Mouse (Mus musculus): ENCODE results near the gene Angptl8.

Angptl8 gene

DNA sequence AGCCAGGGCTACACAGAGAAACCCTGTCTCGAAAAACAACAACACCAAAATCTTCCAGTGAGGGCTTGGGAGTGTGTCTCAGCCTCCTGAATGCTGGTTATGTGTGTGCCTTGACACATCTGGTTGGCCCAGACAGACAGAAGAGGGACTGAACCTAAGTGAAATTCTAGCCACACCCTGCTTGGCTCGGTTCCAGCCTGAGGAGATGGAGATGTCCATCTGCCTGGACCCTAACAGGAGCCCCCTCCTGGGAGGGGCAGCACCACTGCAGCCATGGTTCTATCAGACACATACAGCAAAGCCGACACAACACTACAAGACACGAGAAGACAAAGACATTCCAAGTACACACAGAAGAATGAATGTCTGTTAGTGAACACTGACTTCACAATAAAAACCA, 17.2 kb upstream of the Angptl8 start:
- DNase-seq, result no peak

GRCm38 (mm10) chr9:21818561-21818960, 16.7 kb upstream of the Angptl8 start:
- no peak for DNase-seq

- no peak for DNase-seq
These were observed 16.1 kb upstream of the Angptl8 start for GRCm38 (mm10) chr9:21819181-21819729.

- DNase-seq, result no peak
These were observed 15.1 kb upstream of the Angptl8 start for GRCm38 (mm10) chr9:21820183-21820582.

DNA sequence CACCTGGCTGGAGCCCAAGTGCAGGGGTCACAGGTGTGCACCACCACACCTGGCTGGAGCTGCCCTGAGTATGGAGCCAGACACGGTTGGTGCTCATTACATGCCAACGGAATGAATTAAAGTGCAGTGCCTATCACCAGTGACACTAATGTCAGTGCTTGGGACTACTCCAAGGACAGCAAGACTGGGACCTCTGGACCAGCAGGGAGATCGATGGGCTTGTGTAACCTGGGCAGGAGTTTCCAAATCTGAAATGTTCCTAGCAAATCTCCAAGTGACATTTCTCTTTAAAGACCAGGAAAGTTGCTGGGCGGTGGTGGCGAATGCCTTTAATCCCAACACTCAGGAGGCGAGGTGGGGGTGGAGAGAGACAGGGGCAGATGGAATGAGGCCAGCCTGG, 12.6 kb upstream of the Angptl8 start:
- no peak for DNase-seq

DNA sequence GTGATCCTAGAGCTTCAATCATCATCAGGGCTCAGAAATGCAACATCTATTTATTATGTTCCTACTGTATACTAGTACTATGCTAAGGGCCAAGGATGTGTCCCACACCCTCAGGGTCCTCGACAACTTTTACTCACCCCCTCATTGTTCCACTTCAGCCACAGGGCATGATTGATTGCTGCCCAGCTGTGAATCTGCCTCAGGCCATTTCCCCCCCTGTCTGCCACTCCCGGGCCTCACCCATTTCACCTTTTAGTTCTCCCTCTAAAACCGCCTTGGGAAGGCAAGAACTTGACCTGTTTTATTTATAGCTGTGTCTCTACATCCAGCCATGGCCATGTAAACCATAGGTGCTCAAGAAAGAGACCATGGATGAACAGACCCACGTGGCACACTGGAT, 11.4 kb upstream of the Angptl8 start:
- DNase-seq, result no peak

DNA sequence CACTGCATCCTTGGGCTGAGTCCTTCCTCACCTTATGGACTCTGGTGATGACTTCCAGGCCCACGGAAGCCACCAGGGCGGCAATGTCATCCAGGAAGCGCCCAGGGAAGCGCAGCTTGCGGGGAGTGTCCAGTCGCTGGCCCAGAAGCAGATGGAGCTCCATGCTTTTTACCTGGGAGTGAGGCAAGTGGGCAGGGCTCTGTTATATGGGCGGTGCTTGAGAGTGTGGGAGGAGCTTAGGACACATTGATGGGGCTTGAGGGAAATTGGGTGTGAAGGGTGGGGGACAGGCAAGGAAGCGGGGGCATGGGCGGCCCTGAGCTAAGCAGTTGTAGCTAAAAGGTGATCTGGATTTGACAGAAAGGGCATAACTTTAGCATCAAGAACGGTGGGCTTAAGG, 10.9 kb upstream of the Angptl8 start:
- DNase-seq, result no peak

DNA sequence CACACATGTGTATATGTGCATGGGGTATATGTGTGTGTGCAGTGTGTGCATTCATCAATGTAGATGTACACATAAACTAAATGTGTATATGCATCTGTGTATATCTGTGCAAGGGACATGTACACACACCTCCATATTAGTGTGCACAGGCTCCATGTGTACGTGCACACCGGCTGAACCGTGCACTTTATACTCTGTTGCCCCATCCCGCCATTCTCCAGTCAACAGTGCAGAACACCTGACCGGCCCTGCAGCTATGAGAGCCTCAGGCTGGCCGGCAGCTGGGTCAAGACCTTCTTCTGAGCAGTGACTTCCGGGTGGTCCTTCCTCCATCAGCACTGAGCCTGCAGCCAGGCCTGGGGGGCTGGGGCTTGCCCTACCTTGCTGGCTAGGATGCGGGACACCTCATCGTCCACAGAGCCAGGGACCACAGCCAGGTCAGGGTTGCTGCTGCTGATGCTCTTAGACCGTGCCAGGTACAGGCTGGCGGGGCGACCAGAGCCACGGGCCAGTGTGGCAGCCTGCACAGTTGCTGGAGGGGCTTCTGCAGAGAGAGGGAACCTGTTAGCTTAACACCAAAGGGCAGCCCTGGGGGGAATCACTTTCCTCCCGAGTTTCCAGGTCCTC, 5.4 kb upstream of the Angptl8 start:
- DNase-seq, result no peak

DNA sequence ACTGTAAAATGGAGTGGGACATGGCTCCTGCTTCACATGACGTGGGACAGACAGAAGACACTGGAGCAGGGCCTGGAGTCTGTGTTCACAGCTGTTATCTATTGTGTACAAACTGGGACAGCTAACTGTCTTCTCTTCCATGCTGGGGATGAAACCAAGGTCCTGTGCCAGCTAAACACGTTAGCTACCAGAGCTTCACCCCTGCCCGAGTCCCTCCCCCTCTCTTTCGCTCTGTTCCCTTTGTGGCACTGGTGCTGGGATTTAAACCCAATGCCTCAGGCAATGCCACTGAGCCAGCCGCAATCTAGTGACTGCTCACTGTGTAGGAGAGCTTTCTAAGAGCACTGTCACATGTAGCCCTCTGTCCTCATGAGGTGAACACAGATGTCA, 4.9 kb upstream of the Angptl8 start:
- no peak for DNase-seq

DNA sequence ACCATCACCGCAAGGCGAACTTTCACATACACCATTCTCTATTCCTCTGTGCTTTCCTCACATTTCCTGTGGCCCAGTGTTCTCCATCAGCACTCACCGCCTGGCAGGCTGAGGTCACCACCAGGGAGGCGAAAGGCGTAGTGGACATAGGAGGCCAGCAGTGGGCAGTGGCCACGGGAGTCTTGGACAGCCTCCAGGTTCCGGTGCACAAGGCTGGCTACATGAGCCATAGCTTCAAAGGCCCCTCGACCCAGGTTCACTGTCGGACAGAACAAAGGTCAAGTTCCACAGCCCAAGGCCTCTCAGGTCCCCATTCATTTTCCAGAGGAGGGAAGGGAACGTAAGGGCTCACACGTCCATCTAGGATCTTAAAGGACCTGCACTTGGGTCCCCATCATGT, 4.4 kb upstream of the Angptl8 start:
- DNase-seq, result peak; percentile 80

- DNase-seq, result no peak
These were observed 3.6 kb upstream of the Angptl8 start for GRCm38 (mm10) chr9:21831558-21832240.

- no peak for DNase-seq
These were observed 2.4 kb downstream of the Angptl8 start for GRCm38 (mm10) chr9:21837690-21838089.

DNA sequence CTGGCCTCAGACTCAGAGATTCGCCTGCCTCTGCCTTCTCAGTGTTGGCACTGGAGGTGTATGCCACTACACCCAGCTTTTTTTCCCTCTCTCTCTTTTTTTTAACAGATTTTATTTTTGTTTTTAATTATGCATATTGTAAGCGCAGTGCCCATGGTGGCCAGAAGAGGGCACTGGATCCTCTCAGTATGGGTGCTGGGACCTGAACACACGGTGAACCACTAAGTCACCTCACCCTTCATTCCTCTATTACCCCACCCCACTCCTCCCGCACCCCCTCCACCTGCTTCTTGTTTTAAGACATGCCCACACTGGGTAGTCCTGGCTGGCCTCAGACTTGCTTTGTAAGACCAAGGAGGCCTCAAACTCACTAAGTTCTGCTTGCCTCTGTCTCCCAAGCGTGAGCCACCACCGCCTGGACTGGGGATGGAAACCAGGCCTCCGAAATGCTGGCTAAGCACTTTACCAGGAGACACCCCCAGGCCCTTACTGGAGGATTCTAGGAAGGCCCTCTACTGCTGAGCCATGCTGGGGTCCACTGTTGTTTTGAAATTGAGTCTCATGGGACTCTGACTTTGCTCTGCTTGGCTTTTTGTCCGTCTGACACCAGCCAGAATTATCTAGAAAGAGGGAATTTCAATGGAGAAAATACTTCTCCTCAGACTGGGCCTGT, 4.9 kb downstream of the Angptl8 start:
- DNase-seq, result no peak

DNA sequence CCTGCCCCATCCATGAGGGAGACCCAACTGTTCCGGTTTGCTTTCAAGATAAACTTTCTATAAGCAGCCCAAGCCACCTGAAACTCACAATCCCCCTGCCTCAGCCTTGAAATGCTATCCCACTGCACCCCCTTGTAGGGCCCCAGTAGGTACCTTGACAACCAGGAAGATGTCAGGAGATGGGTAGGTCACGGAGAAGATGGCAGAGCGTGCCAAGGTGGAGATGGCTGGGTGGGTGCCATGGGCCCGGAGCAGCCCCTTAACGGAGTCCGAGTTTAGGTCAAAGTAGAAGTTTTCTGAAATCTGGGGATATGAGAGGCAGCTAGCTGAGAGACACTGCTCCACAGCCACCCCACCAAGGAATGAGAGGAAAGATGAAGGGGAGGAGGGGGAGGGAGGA, 6.0 kb downstream of the Angptl8 start:
- no peak for DNase-seq

DNA sequence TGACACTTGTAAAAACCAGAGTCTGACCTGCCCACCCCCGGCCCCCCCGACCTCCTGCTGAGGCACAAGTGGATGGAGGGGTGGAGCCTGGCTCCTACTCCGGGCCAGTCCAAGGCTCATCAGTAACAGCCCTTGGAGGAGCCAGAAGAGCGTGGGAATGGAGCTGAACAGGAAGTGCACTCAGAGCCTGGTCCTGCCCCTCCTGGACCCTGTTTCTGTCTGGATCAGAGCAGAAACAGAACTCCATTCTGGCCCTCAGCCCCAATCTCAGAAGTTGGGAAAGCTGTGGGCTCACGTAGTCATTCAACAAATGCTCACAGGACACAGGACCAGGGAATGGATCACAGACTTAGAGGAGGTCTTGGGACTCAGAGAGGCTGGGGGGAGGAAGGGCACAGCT, 7.1 kb downstream of the Angptl8 start:
- no peak for DNase-seq

GRCm38 (mm10) chr9:21843086-21843485, 7.8 kb downstream of the Angptl8 start:
- no peak for DNase-seq

GRCm38 (mm10) chr9:21845381-21846080, 10.2 kb downstream of the Angptl8 start:
- no peak for DNase-seq

DNA sequence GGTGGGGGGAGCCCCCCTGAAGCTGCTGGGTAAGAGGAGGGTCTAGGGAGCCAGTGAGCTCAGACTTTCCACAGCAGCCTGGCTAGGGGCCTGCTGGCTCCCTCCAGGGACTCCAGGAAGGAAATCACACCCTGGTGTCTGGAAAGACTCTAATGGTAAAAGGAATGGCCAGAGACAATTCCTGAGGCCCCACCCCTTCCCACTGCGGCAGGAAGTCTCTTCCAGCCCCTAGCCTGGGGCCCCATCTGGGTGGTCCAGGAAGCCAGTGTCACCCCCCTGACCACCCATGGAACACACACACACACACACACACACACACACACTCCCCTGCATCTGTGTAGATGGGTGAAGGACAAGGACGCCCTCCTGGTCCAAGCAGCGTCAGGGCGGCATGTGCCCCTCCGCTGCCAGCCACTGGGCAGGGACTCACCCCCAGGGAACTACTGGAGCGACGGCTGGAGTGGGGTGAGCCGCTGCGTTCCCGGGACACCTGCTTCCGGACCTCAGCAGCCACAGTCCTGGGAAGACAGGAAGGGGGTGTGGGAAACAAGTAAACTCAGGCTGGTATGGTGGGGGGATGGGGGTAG, 11.5 kb downstream of the Angptl8 start:
- DNase-seq, result peak; percentile 81

- no peak for DNase-seq
These were observed 12.1 kb downstream of the Angptl8 start for GRCm38 (mm10) chr9:21847425-21847824.

- no peak for DNase-seq
These were observed 12.6 kb downstream of the Angptl8 start for GRCm38 (mm10) chr9:21847926-21848325.

GRCm38 (mm10) chr9:21849691-21850677, 14.7 kb downstream of the Angptl8 start:
- no peak for DNase-seq

GRCm38 (mm10) chr9:21851084-21851483, 15.8 kb downstream of the Angptl8 start:
- no peak for DNase-seq
